Mouse (Mus musculus): Measurements from ENCODE around the gene Grip2. TPM values are rescaled to one million over a fixed set of nuclear protein-coding genes. Genes with fewer than 3 reads are reported as not detected.

The Grip2 gene
- total and polyA plus RNA-seq, 3 experiments, result 1.3 to 3.5 (median 3.3) TPM

DNA sequence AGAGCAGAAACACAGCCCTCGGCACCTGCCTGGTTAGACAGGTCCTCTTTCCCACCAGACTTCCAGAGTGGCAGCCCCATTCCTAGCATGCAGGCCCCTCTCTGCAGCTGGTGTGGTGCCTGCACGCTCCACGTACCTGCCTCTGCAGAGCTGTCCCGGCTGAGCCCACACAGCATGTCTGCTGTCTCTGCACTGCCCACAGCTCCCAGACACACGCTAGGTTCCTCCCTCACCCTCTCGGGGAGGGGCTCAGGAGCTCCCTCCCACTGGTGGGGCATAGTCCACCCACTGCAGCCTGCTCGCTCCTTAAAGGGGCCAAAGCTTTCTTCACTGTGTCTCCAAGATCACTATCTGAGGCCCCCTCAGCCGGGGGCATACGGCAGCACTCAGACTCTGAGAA lies 31.0 kb downstream of the Grip2 start:
- DNase-seq, result no peak

- no peak for DNase-seq
These were observed 31.4 kb downstream of the Grip2 start for GRCm38 (mm10) chr6:91795640-91796039.

DNA sequence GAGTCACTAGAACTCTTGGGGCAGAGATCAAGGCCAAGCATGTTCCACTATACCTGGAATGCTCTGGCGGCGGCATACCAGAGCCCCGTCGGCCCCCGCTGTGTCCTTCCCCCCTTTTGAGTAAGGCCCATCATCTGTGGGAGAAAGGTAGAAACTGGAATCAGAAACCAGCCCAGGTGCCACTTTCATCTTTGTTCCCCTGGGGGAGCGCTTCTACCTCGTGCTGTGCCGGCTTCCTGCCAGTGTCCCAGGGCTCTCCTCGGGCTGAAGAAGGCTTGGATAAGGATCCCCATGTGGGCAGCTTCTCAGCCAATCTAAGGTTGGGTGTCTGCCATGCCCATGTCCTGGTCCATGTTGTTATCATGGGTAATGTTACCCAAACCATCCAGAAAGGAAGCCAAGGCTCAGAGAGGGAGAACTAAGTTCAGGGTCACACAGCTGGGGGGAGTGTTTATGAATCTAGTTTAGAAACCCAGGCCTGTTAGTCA lies 38.7 kb downstream of the Grip2 start:
- DNase-seq, result peak; percentile 18

- no peak for DNase-seq
These were observed 42.0 kb downstream of the Grip2 start for GRCm38 (mm10) chr6:91785018-91785417.

DNA sequence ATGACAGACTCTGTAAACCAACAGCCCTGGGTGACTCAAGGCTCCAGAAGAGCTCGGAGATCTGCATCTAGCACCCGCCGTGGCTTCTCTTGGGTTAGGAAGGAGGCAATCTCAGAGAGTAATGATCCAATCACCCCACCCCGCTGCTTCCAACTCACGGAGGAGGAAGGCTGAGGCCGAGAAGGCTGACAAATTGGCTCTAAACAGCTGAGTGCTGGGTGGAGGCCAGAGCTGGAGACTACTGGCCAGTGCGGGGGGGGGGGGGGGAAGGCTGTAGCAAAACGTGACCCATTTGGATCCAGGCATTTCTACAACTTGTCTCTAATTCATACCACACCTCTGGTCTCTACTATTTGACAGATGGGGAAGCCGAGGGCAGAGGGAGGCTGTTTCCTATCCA lies 47.8 kb downstream of the Grip2 start:
- DNase-seq, result no peak

DNA sequence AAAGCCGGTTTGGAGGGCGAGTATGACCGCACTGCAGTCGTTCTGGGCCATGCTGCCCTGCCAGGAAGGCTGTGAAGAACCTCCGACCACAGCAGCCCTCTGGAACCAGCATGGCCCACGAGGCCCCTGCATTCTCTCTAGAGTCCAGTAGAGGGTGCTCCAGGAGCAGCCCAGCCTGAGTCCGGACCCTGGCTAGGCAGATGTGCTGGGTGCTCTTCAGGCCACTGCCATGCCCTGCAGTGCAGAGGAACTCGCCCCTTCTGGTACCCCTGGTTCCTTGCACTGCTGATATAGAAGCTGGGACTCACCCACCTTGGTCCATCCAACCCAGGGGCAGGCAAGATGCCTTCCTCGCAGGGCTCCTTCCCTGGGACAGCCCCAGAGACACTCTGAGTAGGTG lies 50.5 kb downstream of the Grip2 start:
- peak; percentile 78 for DNase-seq

- DNase-seq, result no peak
These were observed 53.1 kb downstream of the Grip2 start for GRCm38 (mm10) chr6:91773951-91774350.

GRCm38 (mm10) chr6:91767550-91767949 lies 59.5 kb downstream of the Grip2 start:
- DNase-seq, result no peak

GRCm38 (mm10) chr6:91762051-91762742 lies 64.9 kb downstream of the Grip2 start:
- no peak for DNase-seq

DNA sequence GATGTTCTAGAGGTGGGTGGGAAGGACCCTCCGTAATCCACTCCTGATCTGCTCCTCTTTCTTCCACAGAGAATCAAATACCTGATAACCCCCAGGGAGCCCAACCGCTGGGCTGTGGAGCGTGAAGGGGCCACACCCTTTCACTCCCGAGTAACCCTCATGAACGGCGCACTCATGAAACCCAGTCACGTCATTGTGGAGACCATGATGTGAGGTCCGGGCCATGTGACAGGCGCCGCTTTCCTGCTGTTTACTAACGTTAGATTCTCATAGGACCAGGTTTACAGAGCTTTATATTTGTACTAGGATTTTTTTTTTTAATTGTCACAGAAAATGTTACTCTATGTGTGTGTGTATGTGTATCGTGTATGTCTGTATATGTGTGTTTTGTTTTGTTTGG lies 72.2 kb downstream of the Grip2 start:
- DNase-seq, result no peak

DNA sequence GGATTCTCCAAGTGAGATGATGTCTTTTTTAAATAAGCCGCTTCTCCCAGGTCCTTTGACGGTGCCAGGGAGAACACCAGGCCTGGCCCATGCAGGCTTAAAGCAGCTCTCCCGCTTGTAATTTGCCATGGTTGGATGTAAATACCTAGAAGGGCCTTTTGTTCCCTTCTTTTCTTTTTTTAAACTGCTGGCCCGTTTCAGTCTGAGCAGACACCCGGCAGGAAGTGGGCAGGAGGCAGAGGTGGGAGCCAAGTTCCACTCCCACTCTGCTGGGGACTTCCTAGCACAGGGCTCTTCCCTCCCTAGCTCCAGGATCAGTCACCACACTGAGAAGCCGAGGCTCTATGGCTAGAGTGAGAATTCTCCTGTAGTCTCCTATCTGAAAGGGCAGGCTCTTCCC lies 73.0 kb downstream of the Grip2 start:
- DNase-seq, result no peak

GRCm38 (mm10) chr6:91752884-91753283 lies 74.2 kb downstream of the Grip2 start:
- peak; percentile 73 for DNase-seq

- DNase-seq, result no peak
These were observed 76.1 kb downstream of the Grip2 start for GRCm38 (mm10) chr6:91750976-91751375.

- DNase-seq, result no peak
These were observed 80.3 kb downstream of the Grip2 start for GRCm38 (mm10) chr6:91746776-91747175.

GRCm38 (mm10) chr6:91745947-91746582 lies 81.0 kb downstream of the Grip2 start:
- DNase-seq, result no peak

DNA sequence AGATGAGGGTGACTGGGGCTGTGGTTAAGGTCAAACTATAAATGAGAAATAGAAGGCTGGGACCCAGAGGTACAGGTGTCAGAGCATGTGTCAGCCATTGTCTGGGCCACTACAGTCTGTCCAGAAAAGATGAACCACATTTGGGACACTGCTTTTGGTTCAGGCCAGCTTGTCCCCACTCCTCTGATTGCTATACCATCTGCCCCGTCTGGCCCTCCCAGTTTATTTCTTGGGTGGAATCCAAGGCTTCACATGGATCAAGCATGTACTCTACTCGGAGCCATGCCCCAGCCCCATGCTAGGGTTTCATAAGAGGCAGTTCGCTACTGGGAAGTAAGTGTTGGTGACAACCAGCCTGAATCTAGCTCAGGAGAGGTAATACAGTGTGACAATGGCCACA lies 81.8 kb downstream of the Grip2 start:
- no peak for DNase-seq

GRCm38 (mm10) chr6:91743886-91744285 lies 83.2 kb downstream of the Grip2 start:
- DNase-seq, result no peak

GRCm38 (mm10) chr6:91742995-91743394 lies 84.1 kb downstream of the Grip2 start:
- no peak for DNase-seq

GRCm38 (mm10) chr6:91742466-91742865 lies 84.6 kb downstream of the Grip2 start:
- DNase-seq, result no peak

- peak; percentile 64 for DNase-seq
These were observed 86.0 kb downstream of the Grip2 start for GRCm38 (mm10) chr6:91741046-91741445.

GRCm38 (mm10) chr6:91738058-91738457 lies 89.0 kb downstream of the Grip2 start:
- peak; percentile 46 for DNase-seq

DNA sequence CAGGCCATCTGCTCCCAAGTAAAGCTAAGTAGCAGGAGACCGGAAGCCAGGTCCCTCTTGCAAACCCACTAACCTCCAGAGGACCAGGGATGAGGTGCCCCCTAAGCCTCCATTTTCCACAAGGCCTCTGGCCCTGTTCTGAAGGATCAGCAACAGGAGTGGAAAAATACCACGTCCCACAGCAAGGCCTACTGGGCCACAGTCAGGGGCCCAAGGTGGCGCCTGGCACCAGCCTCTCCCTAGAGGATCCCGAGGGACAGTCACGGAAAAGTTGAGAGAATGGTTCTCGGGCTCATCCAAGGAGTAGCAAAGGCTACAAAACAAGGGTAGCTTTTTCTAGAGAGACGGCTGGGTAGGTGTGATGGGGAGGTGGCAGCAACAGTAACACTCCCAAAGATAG lies 89.6 kb downstream of the Grip2 start:
- peak; percentile 43 for DNase-seq

DNA sequence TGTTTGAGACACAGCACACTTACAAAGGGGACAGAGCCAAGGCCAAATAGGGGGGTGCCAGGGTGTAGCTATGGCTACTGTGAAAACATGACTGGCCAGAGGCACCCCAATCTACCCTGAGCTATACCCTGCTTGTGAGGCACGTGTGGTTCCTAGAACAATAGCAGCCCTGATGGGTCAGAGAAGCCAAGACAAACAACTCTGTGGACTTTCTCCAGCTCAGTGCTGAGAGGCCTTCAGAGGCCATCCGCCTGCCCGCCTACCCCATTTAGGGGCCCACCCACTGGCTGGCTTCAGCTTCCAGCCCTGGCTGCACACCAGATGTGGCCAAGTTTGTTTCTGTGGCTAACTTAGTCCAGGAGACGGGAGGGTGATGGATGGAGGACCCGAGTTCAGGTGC lies 90.6 kb downstream of the Grip2 start:
- peak; percentile 79 for DNase-seq

DNA sequence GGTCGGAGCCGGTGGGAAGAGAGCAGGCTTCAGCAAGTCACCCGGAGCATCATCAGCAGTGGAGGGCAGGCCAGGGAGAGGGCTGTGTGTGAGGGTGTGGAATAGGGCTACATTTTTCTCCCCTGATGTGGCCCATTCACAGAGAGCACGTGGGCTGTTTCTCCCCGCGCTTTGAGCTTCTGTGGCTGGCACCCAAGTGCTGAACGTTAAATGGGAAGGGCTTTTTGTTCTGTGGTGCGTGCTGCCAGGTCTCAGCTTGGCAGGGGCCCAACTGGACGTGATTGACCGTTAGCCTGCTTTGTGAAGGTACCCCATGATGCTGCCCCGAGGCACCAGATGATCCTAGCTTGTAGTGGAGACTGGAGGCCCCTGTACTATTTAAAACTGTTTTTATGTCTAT lies 94.9 kb downstream of the Grip2 start:
- DNase-seq, result peak; percentile 57

Data from adrenal gland, adult 2 months (tissue).